Mouse (Mus musculus): ENCODE measurements at regions not wholly inside any gene's neighbourhood (a gene's known extent, or its start where the extent isn't known, plus 50 kb on each side); places are given as distances from the start of the nearest gene placed in this dataset.

DNA sequence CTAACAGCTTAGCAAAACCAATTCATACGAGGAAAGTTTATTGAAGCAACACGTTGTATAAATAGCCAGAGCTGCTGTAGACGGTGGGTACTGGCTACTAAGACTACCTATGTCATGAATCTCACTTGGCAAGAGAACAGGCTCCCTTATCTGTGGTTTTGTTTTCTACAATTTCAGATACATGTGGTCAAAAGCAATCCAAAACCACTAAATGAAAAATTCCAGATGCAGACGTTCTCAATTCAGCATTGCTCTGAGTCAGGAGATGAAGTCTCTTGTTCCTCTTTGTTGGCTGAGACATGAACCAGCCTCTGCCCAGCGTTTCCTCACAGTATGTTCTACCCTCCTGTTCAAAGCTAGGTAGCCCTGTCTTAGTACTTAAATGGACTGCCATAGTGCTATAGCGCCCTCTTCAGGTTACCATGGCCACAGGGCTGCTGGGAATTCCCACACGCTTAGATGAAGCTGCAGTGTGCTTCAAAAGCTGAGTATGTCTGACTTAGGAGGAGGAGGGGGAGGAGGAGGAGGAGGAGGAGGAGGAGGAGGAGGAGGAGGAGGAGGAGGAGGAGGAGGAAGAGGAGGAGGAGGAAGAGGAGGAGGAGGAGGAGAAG is 119.0 kb upstream of the Smyd2 start:
- peak; percentile 26; the same call in 1 of the 2 replicates for TF ChIP-seq CTCF (IDR thresholded peaks at IDR 0.05)
- Histone ChIP-seq H3K4me2 (ENCODE audit: low read depth, low read length, poor library complexity, severe bottlenecking) (no peak overlapping the region), H3K27me3 (ENCODE audit: insufficient read depth, low read length) (no peaks in the 10 kb centered on the region; the same call in 1 of the 2 replicates), H3K27ac (ENCODE audit: low read depth, low read length) (no peak overlapping the region), H3K9ac (replicated peaks; ENCODE audit: low read length, poor library complexity, severe bottlenecking) (no peak overlapping the region), H3K36me3 (ENCODE audit: insufficient read depth, low read length) (no peaks in the 10 kb centered on the region), H3K4me3 (ENCODE audit: low read depth, low read length) (no peak overlapping the region), H3K4me1 (ENCODE audit: insufficient read depth, low read length) (no peaks in the 10 kb centered on the region), H3K9me3 (ENCODE audit: low read length) (no peaks in the 10 kb centered on the region)
- DNase-seq (ENCODE audit: low spot score) (no peak), ATAC-seq (ENCODE audit: low FRiP score) (no peak)
- 71% methylated on average over 7 of the region's 7 CpGs for WGBS

DNA sequence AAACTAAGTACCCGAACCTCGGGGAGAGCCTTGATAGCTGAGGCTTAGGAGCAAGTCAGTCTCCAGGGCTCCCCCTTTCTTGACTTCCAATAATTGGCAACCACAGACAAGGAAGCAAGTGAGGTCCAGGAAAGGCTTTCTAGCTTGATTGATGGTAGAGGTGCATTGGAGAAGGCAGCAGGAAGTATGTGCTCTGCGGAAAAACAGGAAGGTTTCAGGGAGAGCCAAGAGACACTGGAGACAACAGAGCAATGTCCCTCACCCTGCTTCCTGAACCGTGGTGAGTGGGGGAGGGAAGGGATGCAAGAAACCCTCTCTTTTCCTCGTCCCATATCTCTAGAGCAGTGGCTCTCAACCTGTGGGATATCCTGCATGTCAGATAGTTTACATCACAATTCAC is 115.9 kb upstream of the Smyd2 start:
- no peak overlapping the region for H3K4me2 ChIP-seq (ENCODE audit: low read depth, low read length, poor library complexity, severe bottlenecking)
- no peaks in the 10 kb centered on the region for H3K4me1 ChIP-seq (ENCODE audit: insufficient read depth, low read length)
- no peak overlapping the region for H3K9ac ChIP-seq (replicated peaks; ENCODE audit: low read length, poor library complexity, severe bottlenecking)
- no peak for TF ChIP-seq CTCF (IDR thresholded peaks at IDR 0.05)
- H3K9me3 ChIP-seq (ENCODE audit: low read length): no peaks in the 10 kb centered on the region
- H3K4me3 ChIP-seq (ENCODE audit: low read depth, low read length): no peak overlapping the region
- H3K27ac ChIP-seq (ENCODE audit: low read depth, low read length): no peak overlapping the region
- DNase-seq (ENCODE audit: low spot score): no peak
- no peaks in the 10 kb centered on the region for H3K27me3 ChIP-seq (ENCODE audit: insufficient read depth, low read length)
- WGBS: 39% methylated on average over 5 of the region's 5 CpGs
- H3K36me3 ChIP-seq (ENCODE audit: insufficient read depth, low read length): no peaks in the 10 kb centered on the region
- ATAC-seq (ENCODE audit: low FRiP score): no peak

DNA sequence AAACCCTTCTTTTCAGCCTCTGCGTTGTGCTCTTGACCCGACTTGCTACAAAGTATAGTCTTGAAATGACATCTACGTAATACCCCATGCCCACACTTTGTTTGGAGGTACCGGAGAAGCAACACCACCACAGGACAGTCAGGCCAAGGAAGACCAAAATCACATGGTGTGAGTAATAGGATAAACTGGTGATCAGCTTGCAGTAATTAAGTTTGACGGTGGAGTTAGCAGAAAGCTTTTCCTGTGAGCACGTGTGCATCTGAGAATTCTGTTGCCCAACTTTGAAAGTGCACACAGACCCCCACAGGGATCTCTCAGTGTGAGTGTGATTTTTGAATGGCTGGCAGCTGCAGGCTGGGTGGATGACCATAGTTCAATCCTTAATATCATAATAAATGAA is 114.6 kb upstream of the Smyd2 start:
- Histone ChIP-seq H3K27me3 (ENCODE audit: insufficient read depth, low read length) (no peaks in the 10 kb centered on the region), H3K9me3 (ENCODE audit: low read length) (no peaks in the 10 kb centered on the region), H3K4me1 (ENCODE audit: insufficient read depth, low read length) (no peaks in the 10 kb centered on the region), H3K9ac (replicated peaks; ENCODE audit: low read length, poor library complexity, severe bottlenecking) (no peak overlapping the region), H3K4me2 (ENCODE audit: low read depth, low read length, poor library complexity, severe bottlenecking) (no peak overlapping the region), H3K27ac (ENCODE audit: low read depth, low read length) (no peak overlapping the region), H3K36me3 (ENCODE audit: insufficient read depth, low read length) (no peaks in the 10 kb centered on the region), H3K4me3 (ENCODE audit: low read depth, low read length) (no peak overlapping the region)
- TF ChIP-seq CTCF (IDR thresholded peaks at IDR 0.05): no peak
- 58% methylated on average over 6 of the region's 6 CpGs for WGBS
- DNase-seq (ENCODE audit: low spot score) (peak; percentile 19), ATAC-seq (ENCODE audit: low FRiP score) (no peak)

DNA sequence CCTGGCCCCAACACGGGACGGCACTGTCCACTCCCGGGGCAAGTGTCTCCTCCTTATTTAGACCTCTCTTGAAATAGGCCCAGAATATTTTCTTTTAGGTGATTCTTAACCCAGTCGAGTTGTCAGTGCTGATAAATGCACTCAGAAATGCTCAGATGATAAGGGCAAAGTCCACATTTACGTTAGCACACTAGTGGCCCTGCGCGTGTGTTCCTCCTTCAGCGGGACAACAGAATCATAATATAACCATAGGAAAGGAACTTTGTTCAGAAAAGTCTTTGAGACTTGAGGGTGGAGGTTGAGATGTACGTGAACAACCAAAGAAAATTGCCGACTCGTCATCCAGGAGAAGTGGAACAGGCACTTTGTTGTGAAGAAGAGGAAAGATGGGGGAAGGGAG is 113.8 kb upstream of the Smyd2 start:
- no peak for TF ChIP-seq CTCF (IDR thresholded peaks at IDR 0.05)
- H3K4me1 ChIP-seq (ENCODE audit: insufficient read depth, low read length): no peaks in the 10 kb centered on the region
- H3K27ac ChIP-seq (ENCODE audit: low read depth, low read length): no peak overlapping the region
- ATAC-seq (ENCODE audit: low FRiP score): no peak
- no peaks in the 10 kb centered on the region for H3K36me3 ChIP-seq (ENCODE audit: insufficient read depth, low read length)
- no peak for DNase-seq (ENCODE audit: low spot score)
- H3K9ac ChIP-seq (replicated peaks; ENCODE audit: low read length, poor library complexity, severe bottlenecking): no peak overlapping the region
- H3K4me3 ChIP-seq (ENCODE audit: low read depth, low read length): no peak overlapping the region
- no peaks in the 10 kb centered on the region for H3K9me3 ChIP-seq (ENCODE audit: low read length)
- WGBS: 95% methylated on average over 11 of the region's 11 CpGs
- H3K27me3 ChIP-seq (ENCODE audit: insufficient read depth, low read length): no peaks in the 10 kb centered on the region
- no peak overlapping the region for H3K4me2 ChIP-seq (ENCODE audit: low read depth, low read length, poor library complexity, severe bottlenecking)

DNA sequence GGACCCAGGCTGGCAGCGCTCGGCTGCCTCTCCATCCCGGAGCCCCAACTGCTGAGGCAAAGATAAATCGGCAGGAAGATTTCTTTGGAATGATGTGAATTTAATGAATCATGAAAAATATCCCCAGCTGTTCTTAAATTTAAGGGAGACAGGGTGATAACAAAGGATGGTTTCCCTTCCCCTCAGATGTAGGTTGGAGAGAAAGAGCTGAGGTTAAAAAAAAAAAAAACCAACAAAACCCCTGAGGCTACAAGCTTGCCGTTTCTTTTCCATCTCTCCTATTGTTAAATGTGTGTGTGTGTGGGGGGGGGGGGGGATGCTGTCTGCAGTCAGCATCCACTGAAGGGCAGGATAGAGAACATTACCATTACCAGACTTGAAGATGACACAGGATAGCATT is 111.9 kb upstream of the Smyd2 start:
- 17% methylated on average over 5 of the region's 5 CpGs for WGBS
- H3K9ac ChIP-seq (replicated peaks; ENCODE audit: low read length, poor library complexity, severe bottlenecking): no peak overlapping the region
- no peak overlapping the region; the same call in 1 of the 2 replicates for H3K4me2 ChIP-seq (ENCODE audit: low read depth, low read length, poor library complexity, severe bottlenecking)
- no peak for TF ChIP-seq CTCF (IDR thresholded peaks at IDR 0.05)
- DNase-seq (ENCODE audit: low spot score) (no peak), ATAC-seq (ENCODE audit: low FRiP score) (no peak)
- H3K4me3 ChIP-seq (ENCODE audit: low read depth, low read length): no peak overlapping the region
- H3K4me1 ChIP-seq (ENCODE audit: insufficient read depth, low read length): no peaks in the 10 kb centered on the region
- H3K27me3 ChIP-seq (ENCODE audit: insufficient read depth, low read length): no peaks in the 10 kb centered on the region
- H3K27ac ChIP-seq (ENCODE audit: low read depth, low read length): no peak overlapping the region
- no peaks in the 10 kb centered on the region for H3K36me3 ChIP-seq (ENCODE audit: insufficient read depth, low read length)
- H3K9me3 ChIP-seq (ENCODE audit: low read length): no peaks in the 10 kb centered on the region

DNA sequence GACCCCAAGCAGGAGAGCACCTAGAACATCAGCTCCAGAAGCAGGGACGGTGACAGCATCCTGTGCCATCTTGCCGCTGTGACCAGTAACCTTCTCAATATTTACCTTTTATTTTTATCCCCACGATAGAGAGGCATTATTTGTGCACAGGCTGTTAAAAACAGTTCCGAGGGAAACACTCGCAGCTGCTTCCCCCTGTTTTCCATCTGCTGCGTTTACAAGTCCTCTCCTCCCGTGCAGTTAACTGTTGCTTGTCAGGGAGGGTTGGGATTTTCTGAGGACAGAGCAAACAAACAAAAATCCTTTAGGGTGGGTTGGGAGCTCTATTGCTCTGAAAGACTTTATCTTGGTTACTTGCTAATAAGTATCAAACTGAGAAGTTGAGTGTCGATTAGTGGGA is 105.4 kb upstream of the Smyd2 start:
- no peaks in the 10 kb centered on the region for H3K27me3 ChIP-seq (ENCODE audit: insufficient read depth, low read length)
- no peaks in the 10 kb centered on the region for H3K4me1 ChIP-seq (ENCODE audit: insufficient read depth, low read length)
- H3K9me3 ChIP-seq (ENCODE audit: low read length): no peaks in the 10 kb centered on the region
- H3K36me3 ChIP-seq (ENCODE audit: insufficient read depth, low read length): no peaks in the 10 kb centered on the region
- no peak overlapping the region for H3K4me2 ChIP-seq (ENCODE audit: low read depth, low read length, poor library complexity, severe bottlenecking)
- ATAC-seq (ENCODE audit: low FRiP score) (no peak), DNase-seq (ENCODE audit: low spot score) (no peak)
- no peak for TF ChIP-seq CTCF (IDR thresholded peaks at IDR 0.05)
- H3K4me3 ChIP-seq (ENCODE audit: low read depth, low read length): no peak overlapping the region
- H3K9ac ChIP-seq (replicated peaks; ENCODE audit: low read length, poor library complexity, severe bottlenecking): no peak overlapping the region
- no peak overlapping the region for H3K27ac ChIP-seq (ENCODE audit: low read depth, low read length)
- 27% methylated on average over 8 of the region's 8 CpGs for WGBS

All from midbrain, postnatal 0 days (tissue).